Mouse (Mus musculus): ENCODE data around the gene Mnd1. TPM values are rescaled to one million over a fixed set of nuclear protein-coding genes. Genes with fewer than 3 reads are reported as not detected.
A peak's percentile ranks its signal among the peaks of the same experiment; 100 is the strongest.

Gene Mnd1
- polyA plus RNA-seq, 1 experiment from 2014 or later = 12.1 TPM

DNA sequence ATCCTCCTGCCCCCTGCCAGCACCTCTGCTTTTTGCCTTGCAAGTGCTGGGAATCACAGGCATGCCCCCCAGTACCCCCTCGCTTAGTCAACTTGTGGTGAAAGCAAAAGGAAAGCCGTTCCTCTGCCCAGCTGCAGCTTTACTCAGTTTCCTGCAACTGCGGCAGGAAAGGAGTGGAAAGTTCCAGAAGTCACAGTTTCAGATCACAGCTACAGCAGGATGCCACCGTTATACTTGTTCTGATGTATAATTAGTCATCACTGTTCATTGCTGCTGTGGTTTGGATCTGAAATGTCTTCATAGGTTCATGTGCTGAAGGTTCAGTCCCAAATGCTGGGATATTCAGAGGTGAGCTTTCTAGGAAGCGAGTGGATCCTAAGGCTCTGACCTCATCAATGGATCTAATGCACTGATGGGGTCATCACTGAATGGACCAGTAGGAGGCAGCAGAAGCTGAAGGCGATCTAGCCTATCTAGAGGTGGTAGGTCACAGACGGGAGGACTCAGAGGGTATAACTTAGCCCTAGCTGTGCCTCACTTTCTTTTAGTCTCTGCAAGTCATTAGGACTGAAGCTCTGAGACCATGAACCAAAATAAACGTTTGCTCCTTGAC, 13.9 kb upstream of the Mnd1 start:
- DNase-seq (ENCODE audit: low spot score) (no peak), ATAC-seq (replicated peaks; ENCODE audit: low FRiP score) (no peak)
- no peaks in the 10 kb centered on the region; the same call in 1 of the 2 replicates for H3K36me3 ChIP-seq (ENCODE audit: control insufficient read depth, insufficient read depth, low read length)
- no peak overlapping the region for H3K4me3 ChIP-seq (ENCODE audit: low read depth, low read length)
- no peaks in the 10 kb centered on the region for H3K27me3 ChIP-seq (ENCODE audit: control insufficient read depth, insufficient read depth, low read length)
- 76% methylated on average over 8 of the region's 8 CpGs for WGBS
- no peak overlapping the region for H3K27ac ChIP-seq (ENCODE audit: low read depth, low read length)
- no peaks in the 10 kb centered on the region for H3K4me1 ChIP-seq (replicated peaks; ENCODE audit: control insufficient read depth, insufficient read depth, low read length)
- no peak overlapping the region for H3K9ac ChIP-seq (ENCODE audit: low read length)
- no peaks in the 10 kb centered on the region for H3K9me3 ChIP-seq (ENCODE audit: control insufficient read depth, low read length)
- no peak overlapping the region for H3K4me2 ChIP-seq (ENCODE audit: low read depth, low read length, severe bottlenecking)

GRCm38 (mm10) chr3:84168943-84169342, 13.4 kb upstream of the Mnd1 start:
- H3K27me3 ChIP-seq (ENCODE audit: control insufficient read depth, insufficient read depth, low read length) = no peaks in the 10 kb centered on the region
- H3K4me2 ChIP-seq (ENCODE audit: low read depth, low read length, severe bottlenecking) = no peak overlapping the region
- ATAC-seq (replicated peaks; ENCODE audit: low FRiP score) (no peak), DNase-seq (ENCODE audit: low spot score) (no peak)
- no peak overlapping the region for H3K9ac ChIP-seq (ENCODE audit: low read length)
- H3K9me3 ChIP-seq (ENCODE audit: control insufficient read depth, low read length) = no peaks in the 10 kb centered on the region
- H3K4me3 ChIP-seq (ENCODE audit: low read depth, low read length) = no peak overlapping the region
- H3K27ac ChIP-seq (ENCODE audit: low read depth, low read length) = no peak overlapping the region
- 88% methylated on average over 6 of the region's 6 CpGs for WGBS
- H3K4me1 ChIP-seq (replicated peaks; ENCODE audit: control insufficient read depth, insufficient read depth, low read length) = no peaks in the 10 kb centered on the region
- H3K36me3 ChIP-seq (ENCODE audit: control insufficient read depth, insufficient read depth, low read length) = no peaks in the 10 kb centered on the region; the same call in 1 of the 2 replicates

DNA sequence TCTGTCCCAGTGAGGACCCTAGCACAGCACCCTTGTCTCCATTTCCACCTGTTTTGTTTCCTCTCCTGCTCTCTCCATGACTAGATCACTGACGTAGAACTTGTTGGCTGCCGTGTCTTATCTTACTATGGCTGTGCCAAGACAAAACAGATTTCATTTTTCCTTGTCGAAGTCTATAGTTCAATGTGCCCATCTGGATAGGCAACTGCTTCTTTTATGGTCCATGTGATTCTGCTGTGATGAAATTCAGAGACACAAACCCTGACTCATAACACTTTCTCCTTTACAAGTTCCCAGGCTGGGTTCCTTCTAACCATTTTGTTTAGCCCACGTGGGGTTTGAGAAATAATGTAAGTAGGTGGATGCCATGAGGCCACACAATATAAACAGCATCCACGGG, 10.5 kb upstream of the Mnd1 start:
- Histone ChIP-seq H3K36me3 (ENCODE audit: control insufficient read depth, insufficient read depth, low read length) (no peaks in the 10 kb centered on the region; the same call in 1 of the 2 replicates), H3K4me3 (ENCODE audit: low read depth, low read length) (no peak overlapping the region), H3K27me3 (ENCODE audit: control insufficient read depth, insufficient read depth, low read length) (no peaks in the 10 kb centered on the region), H3K9me3 (ENCODE audit: control insufficient read depth, low read length) (no peaks in the 10 kb centered on the region), H3K9ac (ENCODE audit: low read length) (no peak overlapping the region), H3K27ac (ENCODE audit: low read depth, low read length) (no peak overlapping the region), H3K4me2 (ENCODE audit: low read depth, low read length, severe bottlenecking) (no peak overlapping the region), H3K4me1 (replicated peaks; ENCODE audit: control insufficient read depth, insufficient read depth, low read length) (no peaks in the 10 kb centered on the region)
- 94% methylated on average over 5 of the region's 5 CpGs for WGBS
- DNase-seq (ENCODE audit: low spot score) (no peak), ATAC-seq (replicated peaks; ENCODE audit: low FRiP score) (no peak)

- Histone ChIP-seq H3K9me3 (ENCODE audit: control insufficient read depth, low read length) (no peaks in the 10 kb centered on the region), H3K4me3 (ENCODE audit: low read depth, low read length) (no peak overlapping the region), H3K9ac (ENCODE audit: low read length) (no peak overlapping the region), H3K36me3 (ENCODE audit: control insufficient read depth, insufficient read depth, low read length) (no peaks in the 10 kb centered on the region; the same call in 1 of the 2 replicates), H3K4me2 (ENCODE audit: low read depth, low read length, severe bottlenecking) (no peak overlapping the region), H3K27ac (ENCODE audit: low read depth, low read length) (no peak overlapping the region), H3K27me3 (ENCODE audit: control insufficient read depth, insufficient read depth, low read length) (no peaks in the 10 kb centered on the region), H3K4me1 (replicated peaks; ENCODE audit: control insufficient read depth, insufficient read depth, low read length) (no peaks in the 10 kb centered on the region)
- ATAC-seq (replicated peaks; ENCODE audit: low FRiP score) (no peak), DNase-seq (ENCODE audit: low spot score) (no peak)
- WGBS = 92% methylated on average over 3 of the region's 3 CpGs
Measured at GRCm38 (mm10) chr3:84165391-84165790, 9.8 kb upstream of the Mnd1 start.

- H3K27me3 ChIP-seq (ENCODE audit: control insufficient read depth, insufficient read depth, low read length) = no peaks in the 10 kb centered on the region
- H3K4me2 ChIP-seq (ENCODE audit: low read depth, low read length, severe bottlenecking) = no peak overlapping the region
- no peaks in the 10 kb centered on the region for H3K9me3 ChIP-seq (ENCODE audit: control insufficient read depth, low read length)
- no peaks in the 10 kb centered on the region for H3K4me1 ChIP-seq (replicated peaks; ENCODE audit: control insufficient read depth, insufficient read depth, low read length)
- H3K36me3 ChIP-seq (ENCODE audit: control insufficient read depth, insufficient read depth, low read length) = no peaks in the 10 kb centered on the region
- H3K4me3 ChIP-seq (ENCODE audit: low read depth, low read length) = no peak overlapping the region
- 94% methylated on average over 4 of the region's 4 CpGs for WGBS
- H3K9ac ChIP-seq (ENCODE audit: low read length) = no peak overlapping the region
- no peak overlapping the region for H3K27ac ChIP-seq (ENCODE audit: low read depth, low read length)
- no peak for DNase-seq (ENCODE audit: low spot score)
- no peak for ATAC-seq (replicated peaks; ENCODE audit: low FRiP score)
Measured at GRCm38 (mm10) chr3:84157559-84158350, 2.2 kb upstream of the Mnd1 start.

DNA sequence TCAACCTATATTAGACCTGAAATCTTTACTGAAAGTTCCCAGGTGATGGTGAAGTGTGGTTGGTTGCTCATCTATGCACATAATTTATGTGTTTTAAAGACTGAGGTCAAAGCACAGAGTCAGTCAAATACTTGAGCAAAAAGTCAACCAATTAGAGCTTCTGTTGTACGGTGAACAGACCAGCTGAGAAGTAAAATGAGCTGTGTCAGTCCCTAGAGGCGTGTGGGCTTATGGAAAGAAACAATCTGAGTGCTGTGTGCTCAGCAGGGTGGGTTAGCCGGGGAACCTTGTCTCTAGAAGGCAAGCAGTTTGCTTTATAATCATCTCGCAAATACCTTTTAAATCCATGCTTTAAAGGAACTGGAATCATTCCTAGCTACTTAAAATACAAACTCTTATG, 1.4 kb upstream of the Mnd1 start:
- H3K27me3 ChIP-seq (ENCODE audit: control insufficient read depth, insufficient read depth, low read length) = no peaks in the 10 kb centered on the region
- H3K4me3 ChIP-seq (ENCODE audit: low read depth, low read length) = no peak overlapping the region
- H3K36me3 ChIP-seq (ENCODE audit: control insufficient read depth, insufficient read depth, low read length) = no peaks in the 10 kb centered on the region
- 49% methylated on average over 4 of the region's 4 CpGs for WGBS
- H3K27ac ChIP-seq (ENCODE audit: low read depth, low read length) = no peak overlapping the region
- H3K9ac ChIP-seq (ENCODE audit: low read length) = no peak overlapping the region
- H3K4me2 ChIP-seq (ENCODE audit: low read depth, low read length, severe bottlenecking) = no peak overlapping the region
- ATAC-seq (replicated peaks; ENCODE audit: low FRiP score) (no peak), DNase-seq (ENCODE audit: low spot score) (no peak)
- H3K9me3 ChIP-seq (ENCODE audit: control insufficient read depth, low read length) = no peaks in the 10 kb centered on the region
- H3K4me1 ChIP-seq (replicated peaks; ENCODE audit: control insufficient read depth, insufficient read depth, low read length) = no peaks in the 10 kb centered on the region

DNA sequence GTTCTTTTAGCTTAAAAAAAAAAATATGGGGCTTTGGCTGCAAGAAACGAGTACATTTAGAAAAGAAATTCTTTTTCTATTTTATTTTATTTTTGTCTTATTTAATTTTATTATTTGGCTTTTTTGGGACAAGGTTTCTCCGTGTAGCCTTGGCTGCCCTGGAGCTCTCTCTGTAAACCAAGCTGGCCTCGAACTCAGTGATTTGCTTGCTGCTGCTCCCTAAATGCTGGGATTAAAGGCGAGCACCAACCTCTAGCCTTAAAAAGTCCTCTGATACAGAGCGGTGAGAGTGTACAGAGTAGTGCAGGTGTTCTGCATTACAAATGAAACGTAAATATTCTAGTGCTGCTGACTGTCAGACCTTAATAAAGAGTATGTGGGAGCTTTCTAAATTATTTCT, 519 bp upstream of the Mnd1 start:
- H3K4me1 ChIP-seq (replicated peaks; ENCODE audit: control insufficient read depth, insufficient read depth, low read length) = no peaks in the 10 kb centered on the region
- no peaks in the 10 kb centered on the region for H3K36me3 ChIP-seq (ENCODE audit: control insufficient read depth, insufficient read depth, low read length)
- 55% methylated on average over 6 of the region's 6 CpGs for WGBS
- peak overlapping the region; percentile 98; the same call in 1 of the 2 replicates for H3K4me2 ChIP-seq (ENCODE audit: low read depth, low read length, severe bottlenecking)
- no peak overlapping the region for H3K9ac ChIP-seq (ENCODE audit: low read length)
- H3K27me3 ChIP-seq (ENCODE audit: control insufficient read depth, insufficient read depth, low read length) = no peaks in the 10 kb centered on the region
- H3K27ac ChIP-seq (ENCODE audit: low read depth, low read length) = no peak overlapping the region
- ATAC-seq (replicated peaks; ENCODE audit: low FRiP score) = no peak
- H3K4me3 ChIP-seq (ENCODE audit: low read depth, low read length) = no peak overlapping the region
- no peak for DNase-seq (ENCODE audit: low spot score)
- no peaks in the 10 kb centered on the region for H3K9me3 ChIP-seq (ENCODE audit: control insufficient read depth, low read length)

- DNase-seq (ENCODE audit: low spot score) (no peak), ATAC-seq (replicated peaks; ENCODE audit: low FRiP score) (peak; percentile 53)
- Histone ChIP-seq H3K9ac (ENCODE audit: low read length) (peak overlapping the region; percentile 76), H3K4me2 (ENCODE audit: low read depth, low read length, severe bottlenecking) (peak overlapping the region; percentile 98), H3K4me3 (ENCODE audit: low read depth, low read length) (peak overlapping the region; percentile 48), H3K27ac (ENCODE audit: low read depth, low read length) (no peak overlapping the region), H3K36me3 (ENCODE audit: control insufficient read depth, insufficient read depth, low read length) (no peaks in the 10 kb centered on the region), H3K27me3 (ENCODE audit: control insufficient read depth, insufficient read depth, low read length) (no peaks in the 10 kb centered on the region), H3K9me3 (ENCODE audit: control insufficient read depth, low read length) (no peaks in the 10 kb centered on the region), H3K4me1 (replicated peaks; ENCODE audit: control insufficient read depth, insufficient read depth, low read length) (no peaks in the 10 kb centered on the region)
- WGBS = under 1% methylated on average over 27 of the region's 27 CpGs
Measured at GRCm38 (mm10) chr3:84155146-84155545, 440 bp downstream of the Mnd1 start.
